Mouse (Mus musculus) heart, postnatal 0 days (tissue): ENCODE measurements around the gene Grik1. TPM values are rescaled to one million over a fixed set of nuclear protein-coding genes. Genes with fewer than 3 reads are reported as not detected.

ENCODE experiments used
- ATAC-seq: fragments of 200-750 bp; cut with Nextera tagmentation; 2 replicates; pipeline ENCODE4 v1.8.0; 2017; ENCODE audit warnings: low read depth, moderate number of reproducible peaks, moderate library complexity; ENCODE audit not compliant: insufficient read depth
- DNase-seq: peaks from one replicate; pipeline ENCODE4 v3.0.0-alpha.2; 2016; ENCODE audit warnings: low spot score
- H3K27ac ChIP-seq: fragments of 300-500 bp; sonication (generic); 2 replicates; pipeline ENCODE4 v1.5.1; 2014; ENCODE audit warnings: low read depth, mild to moderate bottlenecking
- H3K27me3 ChIP-seq: fragments of 300-500 bp; sonication (generic); 2 replicates; pipeline ENCODE4 v1.6.1; 2014; ENCODE audit warnings: low read length, mixed read lengths; ENCODE audit not compliant: control insufficient read depth, insufficient read depth
- H3K36me3 ChIP-seq: fragments of 300-500 bp; sonication (generic); replicated peaks from 2 replicates; pipeline ENCODE4 v1.6.1; 2014; ENCODE audit warnings: low read length, mixed read lengths; ENCODE audit not compliant: control insufficient read depth, insufficient read depth
- H3K4me1 ChIP-seq: fragments of 300-500 bp; sonication (generic); 2 replicates; pipeline ENCODE4 v1.6.1; 2014; ENCODE audit warnings: antibody characterized with exemption; ENCODE audit not compliant: control insufficient read depth, insufficient read depth
- H3K4me2 ChIP-seq: fragments of 300-500 bp; sonication (generic); 2 replicates; pipeline ENCODE4 v1.6.1; 2014; ENCODE audit warnings: low read depth, mild to moderate bottlenecking, low read length, moderate library complexity
- H3K4me3 ChIP-seq: fragments of 300-500 bp; sonication (generic); 2 replicates; pipeline ENCODE4 v1.5.1; 2014; ENCODE audit warnings: low read depth, low read length
- H3K9ac ChIP-seq: fragments of 300-500 bp; sonication (generic); replicated peaks from 2 replicates; pipeline ENCODE4 v1.6.1; 2014; ENCODE audit warnings: low read depth, low read length, mixed read lengths
- H3K9me3 ChIP-seq: fragments of 300-500 bp; sonication (generic); replicated peaks from 2 replicates; pipeline ENCODE4 v1.6.1; 2016; ENCODE audit warnings: low read length; ENCODE audit not compliant: control insufficient read depth
- CTCF ChIP-seq: IDR thresholded peaks from 2 replicates; pipeline ENCODE4 v1.5.1; 2016; ENCODE audit warnings: antibody characterized with exemption, control low read depth, low read depth
- EP300 ChIP-seq: IDR thresholded peaks from 2 replicates; pipeline ENCODE4 v1.6.1; 2016; ENCODE audit warnings: antibody characterized with exemption, low read depth
- WGBS: fragments of 180-500 bp; shearing (Covaris S2); extraction: QIAGEN DNeasy Blood & Tissue Kit; methylation state at CpG from one replicate; pipeline ENCODE4 v1.1.7; 2014; 5-methylcytosine and 5-hydroxymethylcytosine counted together
- polyA plus RNA-seq: library from polyadenylated mRNA; unstranded; fragments of >200 nt; fragmentation: Nextera tagmentation; extraction: Ambion mirVana; gene quantifications from 2 replicates; pipeline ENCODE4 v1.2.1, GENCODE M21; 2015
- total RNA-seq: library from RNA; depleted of rRNA; stranded (reverse); fragments of >200 nt; gene quantifications from 2 replicates; pipeline ENCODE4 v1.2.3, GENCODE M21; 2014; ENCODE audit warnings: low replicate concordance

Gene Grik1
- total and polyA plus RNA-seq, 2 experiments from 2014 or later, result 0.12 to 0.27 TPM

DNA sequence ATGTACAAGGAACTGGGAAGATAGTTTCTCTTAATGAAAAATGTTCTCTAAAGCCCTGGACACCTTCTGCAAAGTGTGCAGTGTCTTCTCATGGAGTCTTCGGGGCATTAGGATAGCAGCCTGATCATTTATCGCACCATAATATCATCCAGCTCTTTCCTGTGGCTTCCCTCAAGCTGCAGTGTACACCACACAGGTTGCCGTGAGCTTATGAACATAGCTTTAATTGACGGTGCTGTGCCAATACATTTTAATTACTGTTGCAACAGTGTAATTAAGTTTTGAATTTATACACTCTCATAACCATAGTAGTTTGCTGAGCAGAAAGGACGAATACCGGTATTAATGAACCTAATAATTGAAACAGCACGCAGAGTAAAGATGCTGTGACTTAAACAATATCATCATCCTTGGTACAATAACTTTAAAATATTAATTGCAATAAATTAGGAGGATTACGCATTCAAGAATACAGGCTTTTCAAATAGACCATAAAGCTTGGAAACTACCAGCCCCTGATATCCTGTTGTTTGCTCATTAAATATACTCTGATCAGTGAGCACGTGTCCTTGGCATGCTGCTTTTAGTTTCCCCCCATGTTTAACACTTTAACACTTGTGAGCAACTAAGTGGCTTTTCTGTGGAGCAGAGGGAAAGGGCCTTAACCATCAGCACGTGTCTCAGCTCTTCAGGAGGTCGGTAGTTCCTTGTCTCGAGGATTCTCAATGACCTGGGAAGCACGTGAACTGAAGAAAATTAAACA lies 347.8 kb downstream of the Grik1 start:
- Histone ChIP-seq H3K4me3 (no peak overlapping the region), H3K27me3 (no peaks in the 10 kb centered on the region), H3K9me3 (no peaks in the 10 kb centered on the region), H3K9ac (no peak overlapping the region), H3K4me2 (no peak overlapping the region), H3K4me1 (no peaks in the 10 kb centered on the region), H3K27ac (no peak overlapping the region), H3K36me3 (no peaks in the 10 kb centered on the region)
- 84% methylated on average over 13 of the region's 13 CpGs for WGBS
- no peak for ATAC-seq
- no peak for DNase-seq
- TF ChIP-seq CTCF (no peak), EP300 (no peak)

DNA sequence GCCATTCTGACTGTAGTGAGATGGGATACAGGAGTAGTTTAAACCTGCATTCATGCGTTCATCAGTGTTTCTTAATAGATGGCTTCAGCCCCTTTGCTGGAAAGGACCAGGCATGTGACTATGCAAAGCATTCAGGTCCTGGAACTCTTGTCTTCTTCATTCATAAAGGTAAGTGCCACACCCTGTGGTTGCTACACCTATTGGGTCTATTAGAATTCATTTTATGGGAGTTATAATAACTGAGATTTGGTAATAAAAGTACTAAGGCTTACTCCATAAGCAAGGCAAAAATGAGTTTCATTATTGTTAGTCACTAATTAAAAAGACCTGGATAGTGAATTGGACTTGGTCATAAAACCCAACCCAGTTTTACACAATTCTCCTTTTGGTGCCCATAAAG lies 355.4 kb downstream of the Grik1 start:
- H3K27ac ChIP-seq, result no peak overlapping the region
- no peak for ATAC-seq
- H3K9ac ChIP-seq, result no peak overlapping the region
- no peaks in the 10 kb centered on the region for H3K27me3 ChIP-seq
- TF ChIP-seq CTCF (no peak), EP300 (no peak)
- DNase-seq, result no peak
- H3K4me1 ChIP-seq, result no peaks in the 10 kb centered on the region
- no peak overlapping the region for H3K4me2 ChIP-seq
- no peak overlapping the region for H3K4me3 ChIP-seq
- no peaks in the 10 kb centered on the region for H3K9me3 ChIP-seq
- no peaks in the 10 kb centered on the region for H3K36me3 ChIP-seq
- 79% methylated on average over 1 of the region's 1 CpGs for WGBS

DNA sequence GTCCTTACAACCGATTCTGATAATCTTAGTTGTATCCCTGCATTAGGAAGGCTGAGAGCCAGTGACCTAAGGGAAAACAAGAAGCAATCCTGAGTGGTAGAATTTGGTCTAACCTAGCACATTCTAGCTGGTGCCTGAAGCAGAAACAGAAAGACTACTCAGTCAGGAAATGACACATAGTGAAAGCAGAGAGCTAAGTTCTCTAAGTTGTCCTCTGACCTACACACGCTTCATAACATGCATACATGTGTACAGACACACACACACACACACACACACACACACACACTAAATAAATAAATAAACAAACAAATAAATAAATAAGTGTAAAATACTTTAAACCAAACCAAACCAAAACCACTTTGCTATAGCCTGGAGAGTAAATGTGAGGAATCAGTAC lies 358.7 kb downstream of the Grik1 start:
- TF ChIP-seq CTCF (no peak), EP300 (no peak)
- ATAC-seq (no peak), DNase-seq (no peak)
- Histone ChIP-seq H3K36me3 (no peaks in the 10 kb centered on the region), H3K4me2 (no peak overlapping the region), H3K27ac (no peak overlapping the region), H3K9me3 (no peaks in the 10 kb centered on the region), H3K4me3 (no peak overlapping the region), H3K9ac (no peak overlapping the region), H3K4me1 (no peaks in the 10 kb centered on the region), H3K27me3 (no peaks in the 10 kb centered on the region)
- 77% methylated on average over 2 of the region's 2 CpGs for WGBS

DNA sequence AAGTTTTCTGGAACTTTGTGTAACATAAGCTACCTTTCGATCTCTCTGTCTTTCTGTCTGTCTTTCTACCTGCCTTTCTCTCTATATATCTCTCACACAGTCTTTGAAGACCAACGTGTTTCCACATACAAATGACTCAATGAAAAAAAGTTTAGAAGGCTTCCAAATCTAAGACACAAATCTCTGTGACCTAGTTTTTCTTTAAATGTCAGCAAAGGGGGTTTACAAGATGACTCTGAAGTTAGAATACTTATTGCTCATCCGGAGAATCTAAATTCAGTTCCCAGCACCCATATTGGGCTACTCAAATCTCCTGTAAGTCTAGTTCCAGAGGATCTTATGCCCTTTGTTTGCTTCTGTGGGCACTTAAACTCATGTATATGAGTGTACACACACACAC lies 359.5 kb downstream of the Grik1 start:
- Histone ChIP-seq H3K9me3 (no peaks in the 10 kb centered on the region), H3K36me3 (no peaks in the 10 kb centered on the region), H3K4me1 (no peaks in the 10 kb centered on the region), H3K9ac (no peak overlapping the region), H3K27me3 (no peaks in the 10 kb centered on the region), H3K4me3 (no peak overlapping the region), H3K4me2 (no peak overlapping the region), H3K27ac (no peak overlapping the region)
- no peak for DNase-seq
- no peak for ATAC-seq
- TF ChIP-seq EP300, result no peak
- no peak for TF ChIP-seq CTCF
- WGBS, result 81% methylated on average over 3 of the region's 3 CpGs

DNA sequence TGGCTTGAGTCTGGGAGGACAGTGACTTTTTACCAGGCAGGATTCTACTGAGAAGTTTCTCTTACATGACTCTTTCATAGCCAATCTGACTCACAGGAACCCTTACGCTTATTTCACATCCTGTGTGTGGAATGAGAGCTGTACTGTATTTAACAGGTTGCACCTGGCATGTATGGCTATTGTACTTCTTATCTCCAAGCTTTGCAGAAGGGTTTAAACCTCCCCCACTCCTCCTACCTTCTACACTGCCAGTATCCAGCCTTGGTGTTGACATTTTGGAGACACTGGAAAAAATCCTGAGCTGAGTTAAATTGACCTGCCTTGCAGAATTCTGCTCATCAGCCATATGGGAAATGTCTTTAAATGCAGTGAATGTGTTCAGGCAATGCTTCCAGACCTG lies 361.4 kb downstream of the Grik1 start:
- TF ChIP-seq EP300 (no peak), CTCF (no peak)
- H3K36me3 ChIP-seq, result no peaks in the 10 kb centered on the region
- no peak for ATAC-seq
- DNase-seq, result no peak
- H3K4me1 ChIP-seq, result no peaks in the 10 kb centered on the region
- no peak overlapping the region for H3K27ac ChIP-seq
- no peaks in the 10 kb centered on the region for H3K9me3 ChIP-seq
- no peak overlapping the region for H3K4me3 ChIP-seq
- H3K4me2 ChIP-seq, result no peak overlapping the region
- H3K27me3 ChIP-seq, result no peaks in the 10 kb centered on the region
- WGBS, result 35% methylated on average over 1 of the region's 1 CpGs
- H3K9ac ChIP-seq, result no peak overlapping the region

DNA sequence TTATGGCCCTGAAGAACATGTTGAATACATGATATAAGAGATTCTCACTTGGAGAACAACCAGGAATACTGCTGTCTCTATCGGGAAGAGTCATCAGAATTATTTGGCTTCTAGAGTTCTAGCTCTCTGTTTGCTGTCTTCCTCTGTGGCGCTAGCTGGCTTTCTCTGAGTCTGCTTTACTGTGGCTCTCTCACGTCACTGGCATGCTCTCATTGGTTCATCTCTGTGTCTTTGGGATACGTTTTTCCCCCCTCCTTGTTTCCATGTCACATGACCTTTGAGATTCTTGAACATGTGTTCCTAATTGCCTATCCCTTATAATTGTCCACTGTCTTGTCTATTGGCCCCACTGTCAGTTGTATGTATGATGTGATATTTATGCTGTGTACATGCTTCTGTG lies 372.2 kb downstream of the Grik1 start:
- WGBS, result 79% methylated on average over 4 of the region's 4 CpGs
- Histone ChIP-seq H3K27ac (no peak overlapping the region), H3K27me3 (no peaks in the 10 kb centered on the region), H3K4me3 (no peak overlapping the region), H3K9me3 (no peaks in the 10 kb centered on the region), H3K9ac (no peak overlapping the region), H3K4me2 (no peak overlapping the region), H3K4me1 (no peaks in the 10 kb centered on the region), H3K36me3 (no peaks in the 10 kb centered on the region)
- no peak for TF ChIP-seq EP300
- no peak for TF ChIP-seq CTCF
- ATAC-seq (no peak), DNase-seq (no peak)
